Mouse (Mus musculus): ENCODE data around the gene Ttpal. TPM values are rescaled to one million over a fixed set of nuclear protein-coding genes. Genes with fewer than 3 reads are reported as not detected.

Ttpal gene
- total RNA-seq, 2 experiments from 2014 or later = 49.0 to 50.4 TPM

DNA sequence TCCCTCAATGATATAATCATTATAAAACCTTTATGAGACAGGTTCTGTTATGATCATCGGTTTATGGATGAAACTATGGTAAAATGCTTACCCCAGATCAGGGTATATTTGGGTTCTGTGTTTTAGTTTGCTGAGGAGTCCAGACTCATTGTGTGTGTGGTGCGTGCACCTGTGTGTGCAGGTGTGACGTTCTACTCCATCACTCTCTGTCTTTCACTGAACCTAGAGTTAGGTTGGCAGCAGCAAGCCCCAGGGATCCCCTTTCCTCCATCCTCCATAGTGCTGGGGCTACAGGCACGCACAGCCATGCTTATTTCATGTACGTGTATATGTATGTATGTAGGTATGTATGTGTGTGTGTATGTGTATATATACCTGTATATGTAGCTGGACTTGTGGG, 60.0 kb downstream of the Ttpal start:
- Histone ChIP-seq H3K4me3 (peak overlapping the region; percentile 22; the same call in 1 of the 2 replicates), H3K27ac (peak overlapping the region; percentile 98)
- TF ChIP-seq CTCF (conservative IDR thresholded peaks at IDR 0.05) = no peak
- peak in 1 of 2 experiments; percentile 7 for DNase-seq (ENCODE audit: low spot score in 2 of 2)

DNA sequence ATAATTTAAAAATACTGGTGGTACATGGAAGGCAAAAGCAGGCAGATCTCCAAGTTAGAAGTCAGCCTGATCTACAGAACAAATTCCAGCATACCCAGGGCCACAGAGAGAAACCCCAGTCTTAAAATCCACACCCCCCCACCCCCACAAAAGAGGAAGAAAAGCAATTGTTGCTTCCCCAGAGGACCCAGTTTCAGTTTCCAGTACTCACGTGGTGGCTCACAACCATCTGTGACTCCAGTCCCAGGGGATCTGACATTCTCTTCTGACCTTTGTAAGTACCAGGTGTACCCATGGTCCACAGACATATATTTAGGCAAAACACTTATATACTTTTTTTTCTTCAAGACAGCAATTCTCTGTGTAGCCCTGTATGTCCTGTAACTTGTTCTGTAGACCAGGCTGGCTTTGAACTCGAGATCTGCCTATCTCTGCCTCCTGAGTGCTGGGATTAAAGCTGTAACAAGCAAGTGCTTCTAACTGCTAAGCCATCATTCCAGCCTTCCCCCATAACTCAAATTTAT, 60.6 kb downstream of the Ttpal start:
- peak in 1 of 2 experiments; percentile 6 for DNase-seq (ENCODE audit: low spot score in 2 of 2)
- H3K27ac ChIP-seq = peak overlapping the region; percentile 98
- no peak overlapping the region for H3K4me3 ChIP-seq
- no peak for TF ChIP-seq CTCF (conservative IDR thresholded peaks at IDR 0.05)

DNA sequence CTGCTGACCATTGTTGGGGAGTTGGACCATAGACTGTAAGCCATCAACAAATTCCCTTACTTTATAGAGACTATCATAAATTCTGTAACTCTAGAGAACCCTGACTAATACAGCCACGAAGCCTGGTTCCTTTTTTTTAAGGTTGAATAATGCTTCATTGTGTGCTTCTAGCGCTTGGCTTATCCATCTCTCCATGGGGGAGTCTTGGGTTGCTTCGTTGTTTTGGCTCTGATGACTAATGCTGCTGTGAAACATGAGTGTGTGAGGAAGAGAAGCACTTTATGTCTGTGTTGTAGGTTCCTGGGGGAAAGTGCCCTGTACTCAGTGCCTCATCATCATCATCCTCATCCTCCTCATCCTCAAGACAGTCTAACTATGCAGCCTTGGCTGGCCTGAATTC, 61.8 kb downstream of the Ttpal start:
- peak overlapping the region; percentile 98 for H3K27ac ChIP-seq
- DNase-seq (ENCODE audit: low spot score in 2 of 2) = no peak
- TF ChIP-seq CTCF (conservative IDR thresholded peaks at IDR 0.05) = no peak

DNA sequence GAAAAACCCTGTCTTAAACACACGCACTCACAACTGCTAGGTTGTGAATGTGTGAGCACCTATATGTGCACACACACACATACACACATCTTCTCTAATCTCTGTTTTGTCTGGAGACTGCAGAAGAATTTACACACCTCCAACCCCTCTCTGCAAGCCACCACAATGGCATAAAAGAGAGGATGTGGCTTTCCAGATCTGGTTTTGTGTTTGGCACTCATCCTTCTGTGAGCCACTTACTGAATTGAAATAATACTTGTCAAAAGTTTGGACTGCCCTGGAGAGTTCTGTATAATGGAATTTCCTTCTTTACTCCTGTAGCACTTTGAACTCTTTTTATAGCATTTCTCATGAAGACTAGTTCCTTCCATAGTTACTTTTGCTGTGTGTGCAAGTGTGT, 64.9 kb downstream of the Ttpal start:
- Histone ChIP-seq H3K4me3 (no peak overlapping the region), H3K27ac (no peak overlapping the region)
- no peak for TF ChIP-seq CTCF (conservative IDR thresholded peaks at IDR 0.05)
- DNase-seq (ENCODE audit: low spot score in 2 of 2) = peak in 1 of 2 experiments; percentile 5

More for the DNA sequence above, 61.8 kb downstream of the Ttpal start:
- H3K4me3 ChIP-seq = no peak overlapping the region

Other genes starting within 250 kb of the Ttpal start
- gene Jph2, start 204.3 kb upstream of the Ttpal start, total RNA-seq (2021) = under 1 TPM; 0.41 to 0.54 TPM
- gene Oser1, start 177.6 kb upstream of the Ttpal start, total RNA-seq (2021) = 10 to 100 TPM; 17.1 to 17.2 TPM
- 10 to 100 TPM; 61.5 to 70.7 TPM for gene Gdap1l1, start 163.8 kb upstream of the Ttpal start, total RNA-seq (2021)
- gene Fitm2, start 129.7 kb upstream of the Ttpal start, total RNA-seq (2021) = 10 to 100 TPM; 19.0 to 20.0 TPM
- not detected for gene R3hdml, start 110.0 kb upstream of the Ttpal start, total RNA-seq (2021)
- not detected for gene Hnf4a, start 95.5 kb upstream of the Ttpal start, total RNA-seq (2021)
- gene Serinc3, start 42.8 kb downstream of the Ttpal start, total RNA-seq (2021) = 100 to 1,000 TPM; 198 to 204 TPM
- 10 to 100 TPM; 93.7 to 93.9 TPM for gene Pkig, start 56.1 kb downstream of the Ttpal start, total RNA-seq (2021)
- gene Ada, start 147.9 kb downstream of the Ttpal start, total RNA-seq (2021) = 1 to 10 TPM; 1.1 to 1.9 TPM
- not detected for gene Ccn5, start 218.5 kb downstream of the Ttpal start, total RNA-seq (2021)

All from layer of hippocampus, adult 2 months (tissue).